Mouse (Mus musculus) kidney, adult 2 months (tissue): Measurements from ENCODE around the gene Txndc9.

Experiments
- CTCF ChIP-seq: fragments of 200-500 bp; conservative IDR thresholded peaks from 2 replicates; pipeline ENCODE4 v1.5.1; 2011; ENCODE audit warnings: low read depth, mild to moderate bottlenecking, control low read depth, low read length, moderate library complexity, mixed read lengths; ENCODE audit not compliant: insufficient read depth, insufficient read length
- POLR2A ChIP-seq: fragments of 200-500 bp; IDR thresholded peaks from one replicate; pipeline ENCODE4 v1.6.1; 2011; ENCODE audit warnings: low read depth, low read length, control low read depth

DNA sequence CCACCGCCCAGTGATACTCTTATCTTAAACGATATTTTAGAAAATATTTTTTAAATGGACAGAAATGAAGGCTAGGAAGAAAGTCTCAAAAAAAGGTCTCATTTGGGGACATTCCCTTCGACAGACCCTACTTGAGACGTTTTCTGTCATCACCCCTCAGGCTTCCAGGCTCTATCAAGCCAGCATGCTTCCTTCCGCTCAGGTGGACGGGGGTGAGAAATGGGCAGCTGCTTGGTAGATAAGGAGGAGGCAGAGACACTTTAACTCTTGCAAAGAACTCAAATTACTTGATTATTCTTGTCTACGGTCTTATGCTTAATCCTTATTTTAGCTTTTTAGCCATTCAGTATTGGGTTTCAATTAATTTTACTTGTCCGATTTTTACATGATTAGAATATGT is 3.2 kb upstream of the Txndc9 start:
- TF ChIP-seq POLR2A = no peak
- TF ChIP-seq CTCF = no peak
